Mouse (Mus musculus): ENCODE measurements around the gene Tpt1.

DNA sequence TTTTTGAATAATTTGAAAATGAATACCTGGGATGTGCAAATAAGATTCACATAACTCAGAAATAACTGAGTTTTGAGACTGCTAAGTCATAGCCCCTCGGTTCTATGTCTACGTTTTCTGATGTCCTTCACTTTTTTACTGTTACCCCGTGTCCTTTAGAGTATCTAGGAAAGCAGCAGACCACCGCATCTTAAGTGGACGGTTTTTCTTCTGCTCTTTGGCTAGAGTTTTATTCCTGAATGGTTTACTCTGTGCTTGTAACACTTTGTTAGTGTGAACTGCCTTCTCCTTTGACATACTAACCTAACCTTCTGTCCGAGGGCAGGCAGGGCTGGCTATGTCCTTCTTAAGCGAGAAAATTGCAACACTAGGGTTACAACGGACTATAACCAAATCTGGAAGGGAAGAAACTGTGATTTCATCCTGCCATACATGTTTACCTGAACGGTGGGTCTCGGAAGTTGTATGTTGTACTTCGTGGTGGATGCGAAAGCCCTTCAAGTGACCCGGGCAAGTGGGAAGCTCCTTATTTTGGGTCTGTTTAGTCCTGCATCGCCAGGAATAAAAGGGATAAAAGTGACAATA, 690 bp upstream of the Tpt1 start:
- no peak for TF ChIP-seq CTCF (conservative IDR thresholded peaks at IDR 0.05; ENCODE audit: low read length)
- TF ChIP-seq NANOG (IDR thresholded peaks at IDR 0.05; ENCODE audit: borderline replicate concordance, low read length) = no peak
- TF ChIP-seq POU5F1 (IDR thresholded peaks at IDR 0.05; ENCODE audit: borderline replicate concordance, low read length) = no peak
